ENCODE assay signal across 8 mouse cellular contexts in the genomic region with DNA sequence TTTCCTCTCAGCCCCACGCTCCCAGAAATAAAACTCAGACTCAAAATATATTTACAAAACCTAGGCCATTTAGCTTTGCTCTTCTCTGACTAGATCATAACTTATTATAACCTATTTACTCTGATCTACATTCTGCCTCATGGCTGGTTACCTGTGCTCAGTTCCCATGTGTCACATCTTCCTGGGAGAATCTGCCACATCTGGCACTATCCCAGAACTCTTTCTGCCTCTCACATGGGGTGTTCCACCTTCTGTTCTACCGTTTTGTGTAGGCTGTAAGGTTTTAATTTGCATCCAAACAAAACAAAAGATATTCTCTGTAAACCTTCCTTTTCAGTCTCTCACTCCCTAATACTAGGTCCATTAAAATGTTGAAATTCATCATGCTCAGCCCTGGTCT.
"Had no signal": no experiment of that assay in that cellular context is flagged by ENCODE, and none has a peak within 500 bp of the region (broad histone marks: within the 10 kb centered on the region; RNA-seq: fewer than 3 reads in every experiment).

No protein-coding gene starts in this region.

- DNase-seq: kidney, postnatal 10 days; kidney, postnatal 4 days; lung, adult 2 months; lung, postnatal 36 days; right cerebral cortex, postnatal 4 days; spleen, adult 18-20 months; thymus, adult 18-20 months; thymus, postnatal 14 days had no signal
